ENCODE assay signal across 24 mouse cellular contexts in genomic region chr10:128965871-128966270, GRCm38 (mm10). TPM values are rescaled to one million over a fixed set of nuclear protein-coding genes. Genes with fewer than 3 reads are reported as not detected.
DNase-seq lines count a peak whose midpoint lies in the region; ATAC-seq and TF ChIP-seq lines count a peak whose summit lies in the region.
"Had no signal": no experiment of that assay in that cellular context is flagged by ENCODE, and none has a peak within 500 bp of the region (broad histone marks: within the 10 kb centered on the region; RNA-seq: fewer than 3 reads in every experiment).

No protein-coding gene starts in this region.

- ATAC-seq in stomach, embryonic 14.5 days (ENCODE audit: insufficient number of reproducible peaks, insufficient read depth, low FRiP score, low read depth) = no peak
- ATAC-seq in stomach, postnatal 0 days (ENCODE audit: low FRiP score, low TSS enrichment) = no peak
- peak; percentile 98 for ATAC-seq in megakaryocyte, adult 5-6 weeks (ENCODE audit: poor library complexity, severe bottlenecking)
- ATAC-seq in heart, embryonic 11.5 days (replicated peaks; ENCODE audit: insufficient number of reproducible peaks, low FRiP score, low TSS enrichment) = no peak
- ATAC-seq: forebrain, postnatal 0 days; midbrain, embryonic 16.5 days had no signal

- WGBS in stomach, embryonic 14.5 days = 68% methylated on average over 6 of the region's 6 CpGs
- WGBS in stomach, postnatal 0 days = 54% methylated on average over 6 of the region's 6 CpGs
- 80% methylated on average over 6 of the region's 6 CpGs for WGBS in heart, embryonic 11.5 days (ENCODE audit: insufficient replicate concordance)

- H3K9me3 ChIP-seq in stomach, embryonic 14.5 days (ENCODE audit: control insufficient read depth, low read depth, low read length) = no peaks in the 10 kb centered on the region
- no peaks in the 10 kb centered on the region for H3K9me3 ChIP-seq in stomach, postnatal 0 days (ENCODE audit: control insufficient read depth, low read length)
- H3K9me3 ChIP-seq in heart, embryonic 11.5 days (replicated peaks; ENCODE audit: control insufficient read depth, low read length) = no peaks in the 10 kb centered on the region
- H3K9me3 ChIP-seq: embryonic facial prominence, embryonic 15.5 days; heart, embryonic 10.5 days had no signal

- H3K4me1 ChIP-seq in stomach, embryonic 14.5 days (ENCODE audit: control insufficient read depth, insufficient read depth, low read length) = 0 out of 2 replicates have a peak, but pooled peaks cover 7% of the 10 kb centered on the region
- no peaks in the 10 kb centered on the region for H3K4me1 ChIP-seq in stomach, postnatal 0 days (replicated peaks; ENCODE audit: control insufficient read depth, insufficient read depth)
- H3K4me1 ChIP-seq in heart, embryonic 11.5 days (ENCODE audit: control insufficient read depth, insufficient read depth, low read length) = no peaks in the 10 kb centered on the region
- H3K4me1 ChIP-seq: embryonic facial prominence, embryonic 15.5 days had no signal

- H3K9ac ChIP-seq in stomach, embryonic 14.5 days (replicated peaks; ENCODE audit: low read depth, low read length) = no peak overlapping the region
- no peak overlapping the region for H3K9ac ChIP-seq in stomach, postnatal 0 days (ENCODE audit: low read length)
- no peak overlapping the region for H3K9ac ChIP-seq in heart, embryonic 11.5 days (ENCODE audit: low read depth, low read length)
- H3K9ac ChIP-seq: embryonic facial prominence, embryonic 15.5 days; forebrain, postnatal 0 days; hindbrain, embryonic 14.5 days had no signal

- no peaks in the 10 kb centered on the region for H3K27me3 ChIP-seq in stomach, embryonic 14.5 days (ENCODE audit: control insufficient read depth, insufficient read depth, low read length)
- no peaks in the 10 kb centered on the region for H3K27me3 ChIP-seq in stomach, postnatal 0 days (ENCODE audit: control insufficient read depth, insufficient read depth, low read length)
- H3K27me3 ChIP-seq in heart, embryonic 11.5 days (ENCODE audit: control insufficient read depth, insufficient read depth, low read length) = no peaks in the 10 kb centered on the region
- H3K27me3 ChIP-seq: embryonic facial prominence, embryonic 15.5 days had no signal

- no peaks in the 10 kb centered on the region for H3K36me3 ChIP-seq in stomach, embryonic 14.5 days (ENCODE audit: control insufficient read depth, insufficient read depth, low read length)
- no peaks in the 10 kb centered on the region for H3K36me3 ChIP-seq in stomach, postnatal 0 days (ENCODE audit: control insufficient read depth, insufficient read depth, low read length)
- no peaks in the 10 kb centered on the region for H3K36me3 ChIP-seq in heart, embryonic 11.5 days (ENCODE audit: control insufficient read depth, insufficient read depth, low read length)
- H3K36me3 ChIP-seq: embryonic facial prominence, embryonic 15.5 days; heart, embryonic 10.5 days had no signal

- no peak overlapping the region for H3K4me2 ChIP-seq in stomach, embryonic 14.5 days (replicated peaks; ENCODE audit: low read depth, low read length)
- H3K4me2 ChIP-seq in stomach, postnatal 0 days (replicated peaks; ENCODE audit: low read depth) = no peak overlapping the region
- H3K4me2 ChIP-seq in heart, embryonic 11.5 days = no peak overlapping the region
- H3K4me2 ChIP-seq: embryonic facial prominence, embryonic 15.5 days; hindbrain, embryonic 14.5 days; liver, embryonic 11.5 days had no signal

- H3K27ac ChIP-seq in stomach, embryonic 14.5 days (ENCODE audit: low read length) = peak overlapping the region; percentile 52; the same call in 1 of the 2 replicates
- no peak overlapping the region for H3K27ac ChIP-seq in stomach, postnatal 0 days (replicated peaks)
- no peak overlapping the region for H3K27ac ChIP-seq in heart, embryonic 11.5 days (ENCODE audit: low read depth, low read length)
- H3K27ac ChIP-seq: embryonic facial prominence, embryonic 15.5 days; heart, embryonic 10.5 days; hindbrain, embryonic 14.5 days had no signal

- TF ChIP-seq EP300 in stomach, postnatal 0 days (optimal IDR thresholded peaks at IDR 0.05) = no peak

- intact Hi-C loops in heart, postnatal 25 days (cut with DNase I) = no loop called here

- TF ChIP-seq CTCF in stomach, postnatal 0 days (IDR thresholded peaks at IDR 0.05; ENCODE audit: low read depth) = no peak

- peak; percentile 39 for DNase-seq in heart, adult 11 months
- DNase-seq in heart, postnatal 25 days (ENCODE audit: low spot score) = no peak
- no peak for DNase-seq in stomach, postnatal 0 days (ENCODE audit: low spot score)
- DNase-seq in thymus, postnatal 4 days = no peak
- DNase-seq in adrenal gland, postnatal 36 days = no peak
- DNase-seq: cerebellum, adult 9-11 months; forebrain, postnatal 0 days; gastrocnemius, postnatal 36 days; heart, postnatal 14 days; left cerebral cortex, postnatal 4 days; right cerebral cortex, postnatal 25 days; thymus, postnatal 25 days had no signal

- no peak overlapping the region for H3K4me3 ChIP-seq in stomach, embryonic 14.5 days (ENCODE audit: low read depth, low read length)
- H3K4me3 ChIP-seq in stomach, postnatal 0 days (ENCODE audit: low read depth, low read length) = no peak overlapping the region
- no peak overlapping the region for H3K4me3 ChIP-seq in heart, embryonic 11.5 days (ENCODE audit: low read depth, low read length)
- H3K4me3 ChIP-seq: embryonic facial prominence, embryonic 15.5 days; heart, embryonic 10.5 days had no signal

RNA-seq across cellular contexts. Expression of gene Mettl7b, which starts 5.1 kb away (rescaled TPM):
- not detected for total RNA-seq in heart, postnatal 25 days (2021)
- 0.35 TPM in 1 of 2 replicates, not detected in the other for polyA plus RNA-seq in stomach, embryonic 14.5 days (2014; fragmentation: Nextera tagmentation; extraction: Ambion mirVana)
- 67.6 and 68.0 TPM in 2 replicates for polyA plus RNA-seq in stomach, postnatal 0 days (2015; fragmentation: Nextera tagmentation; extraction: Ambion mirVana)
- not detected in 2 replicates for total RNA-seq in megakaryocyte, adult 5-6 weeks (2015)
- total RNA-seq in megakaryocyte, adult 5-6 weeks (2017) = not detected in 2 replicates
- under 1 TPM; 0.30 to 0.76 TPM for total RNA-seq in adrenal gland, postnatal 36 days (2021)
- not detected in 2 replicates for polyA plus RNA-seq in heart, embryonic 11.5 days (2014; fragmentation: Nextera tagmentation; extraction: Ambion mirVana)
- total RNA-seq: forebrain, postnatal 0 days; heart, postnatal 14 days; left cerebral cortex, adult 18-20 months; left cerebral cortex, postnatal 4 days had no signal
- polyA plus RNA-seq: forebrain, postnatal 0 days; heart, embryonic 10.5 days; hindbrain, embryonic 14.5 days; liver, embryonic 11.5 days; midbrain, embryonic 16.5 days had no signal

RNA-seq across cellular contexts. Expression of gene Olfr9, which starts 23.4 kb away (rescaled TPM):
- total RNA-seq in heart, postnatal 25 days (2021) = not detected
- polyA plus RNA-seq in stomach, embryonic 14.5 days (2014; fragmentation: Nextera tagmentation; extraction: Ambion mirVana) = not detected in 2 replicates
- polyA plus RNA-seq in stomach, postnatal 0 days (2015; fragmentation: Nextera tagmentation; extraction: Ambion mirVana) = not detected in 2 replicates
- not detected in 2 replicates for total RNA-seq in megakaryocyte, adult 5-6 weeks (2015)
- not detected in 2 replicates for total RNA-seq in megakaryocyte, adult 5-6 weeks (2017)
- not detected for total RNA-seq in adrenal gland, postnatal 36 days (2021)
- polyA plus RNA-seq in heart, embryonic 11.5 days (2014; fragmentation: Nextera tagmentation; extraction: Ambion mirVana) = not detected in 2 replicates
- total RNA-seq: adrenal gland, adult 18-20 months; forebrain, postnatal 0 days; gastrocnemius, postnatal 36 days; heart, postnatal 14 days; left cerebral cortex, adult 18-20 months; left cerebral cortex, postnatal 4 days had no signal
- polyA plus RNA-seq: embryonic facial prominence, embryonic 15.5 days; forebrain, postnatal 0 days; heart, embryonic 10.5 days; hindbrain, embryonic 14.5 days; intestine, embryonic 14.5 days; kidney, embryonic 16.5 days; liver, embryonic 11.5 days; midbrain, embryonic 16.5 days had no signal

RNA-seq across cellular contexts. Expression of gene Itga7, which starts 32.3 kb away (rescaled TPM):
- 100 to 1,000 TPM; 165 to 176 TPM for total RNA-seq in heart, postnatal 25 days (2021)
- 2.6 and 4.4 TPM in 2 replicates for polyA plus RNA-seq in stomach, embryonic 14.5 days (2014; fragmentation: Nextera tagmentation; extraction: Ambion mirVana)
- polyA plus RNA-seq in stomach, postnatal 0 days (2015; fragmentation: Nextera tagmentation; extraction: Ambion mirVana) = 8.5 and 8.7 TPM in 2 replicates
- not detected in 2 replicates for total RNA-seq in megakaryocyte, adult 5-6 weeks (2015)
- not detected in 2 replicates for total RNA-seq in megakaryocyte, adult 5-6 weeks (2017)
- 10 to 100 TPM; 10.4 to 16.0 TPM for total RNA-seq in adrenal gland, postnatal 36 days (2021)
- polyA plus RNA-seq in heart, embryonic 11.5 days (2014; fragmentation: Nextera tagmentation; extraction: Ambion mirVana) = 0.43 and 0.79 TPM in 2 replicates

RNA-seq across cellular contexts. Expression of gene Bloc1s1, which starts 42.0 kb away (rescaled TPM):
- 100 to 1,000 TPM; 183 to 185 TPM for total RNA-seq in heart, postnatal 25 days (2021)
- polyA plus RNA-seq in stomach, embryonic 14.5 days (2014; fragmentation: Nextera tagmentation; extraction: Ambion mirVana) = 222 and 236 TPM in 2 replicates
- 194 and 198 TPM in 2 replicates for polyA plus RNA-seq in stomach, postnatal 0 days (2015; fragmentation: Nextera tagmentation; extraction: Ambion mirVana)
- 190 and 212 TPM in 2 replicates for total RNA-seq in megakaryocyte, adult 5-6 weeks (2015)
- 135 and 165 TPM in 2 replicates for total RNA-seq in megakaryocyte, adult 5-6 weeks (2017)
- total RNA-seq in adrenal gland, postnatal 36 days (2021) = 100 to 1,000 TPM; 187 to 198 TPM
- 195 and 206 TPM in 2 replicates for polyA plus RNA-seq in heart, embryonic 11.5 days (2014; fragmentation: Nextera tagmentation; extraction: Ambion mirVana)

RNA-seq across cellular contexts. Expression of gene Rdh5, which starts 43.2 kb away (rescaled TPM):
- 1 to 10 TPM; 5.0 to 7.9 TPM for total RNA-seq in heart, postnatal 25 days (2021)
- 14.9 and 17.1 TPM in 2 replicates for polyA plus RNA-seq in stomach, embryonic 14.5 days (2014; fragmentation: Nextera tagmentation; extraction: Ambion mirVana)
- 8.1 and 9.5 TPM in 2 replicates for polyA plus RNA-seq in stomach, postnatal 0 days (2015; fragmentation: Nextera tagmentation; extraction: Ambion mirVana)
- total RNA-seq in megakaryocyte, adult 5-6 weeks (2015) = 3.4 and 6.0 TPM in 2 replicates
- total RNA-seq in megakaryocyte, adult 5-6 weeks (2017) = 0.94 and 3.6 TPM in 2 replicates
- 10 to 100 TPM; 12.0 to 14.0 TPM for total RNA-seq in adrenal gland, postnatal 36 days (2021)
- 6.1 and 8.1 TPM in 2 replicates for polyA plus RNA-seq in heart, embryonic 11.5 days (2014; fragmentation: Nextera tagmentation; extraction: Ambion mirVana)

Comparison
In these comparisons a context has a peak if more than half of its experiments do, and no peak if none do; other contexts are left out.
1. RNA of gene Itga7, which starts 32.3 kb away (total RNA-seq): 165 to 176 TPM in heart, postnatal 25 days and 10.4 to 16.0 TPM in adrenal gland, postnatal 36 days; not detected in megakaryocyte, adult 5-6 weeks; every median in the first group is over 10 times any median in the second.